Mouse (Mus musculus) olfactory bulb, adult 2 months (tissue): ENCODE data around the gene Dkkl1.

Source experiments
- CTCF ChIP-seq: fragments of 200-500 bp; IDR thresholded peaks from 2 replicates; pipeline ENCODE4 v1.5.1; 2012; ENCODE audit warnings: low read depth, mild to moderate bottlenecking, low read length, moderate library complexity; ENCODE audit not compliant: insufficient read depth
- POLR2A ChIP-seq: fragments of 200-500 bp; IDR thresholded peaks from 2 replicates; pipeline ENCODE4 v1.6.1; 2012; ENCODE audit warnings: mild to moderate bottlenecking, low read depth, low read length, moderate library complexity; ENCODE audit not compliant: insufficient read depth

DNA sequence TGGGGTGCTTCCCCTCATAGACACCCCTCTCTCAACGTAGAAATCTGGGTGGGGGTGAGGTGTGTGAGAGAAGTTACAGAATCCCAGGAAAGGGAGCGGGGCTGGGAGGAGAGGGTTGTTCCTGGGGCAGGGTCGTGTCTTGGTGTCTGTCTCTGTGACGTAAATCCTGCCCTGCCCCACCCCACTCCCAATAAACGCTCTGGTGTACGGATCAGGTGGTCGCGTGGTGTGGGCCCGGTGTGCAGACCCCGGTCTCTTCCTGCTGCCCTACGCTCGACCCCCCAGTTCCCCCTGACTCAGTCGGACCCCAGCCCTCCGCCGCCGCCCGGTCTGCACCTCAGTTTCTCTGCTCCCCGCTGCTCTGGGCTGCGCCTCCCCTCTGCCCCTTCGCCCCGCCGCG, 36.0 kb downstream of the Dkkl1 start:
- TF ChIP-seq POLR2A (no peak), CTCF (no peak)
